Mouse (Mus musculus): ENCODE data around the gene Hnrnph2. TPM values are rescaled to one million over a fixed set of nuclear protein-coding genes. Genes with fewer than 3 reads are reported as not detected.

Gene Hnrnph2
- polyA plus RNA-seq, 1 experiment from 2014 or later, result 139 TPM

DNA sequence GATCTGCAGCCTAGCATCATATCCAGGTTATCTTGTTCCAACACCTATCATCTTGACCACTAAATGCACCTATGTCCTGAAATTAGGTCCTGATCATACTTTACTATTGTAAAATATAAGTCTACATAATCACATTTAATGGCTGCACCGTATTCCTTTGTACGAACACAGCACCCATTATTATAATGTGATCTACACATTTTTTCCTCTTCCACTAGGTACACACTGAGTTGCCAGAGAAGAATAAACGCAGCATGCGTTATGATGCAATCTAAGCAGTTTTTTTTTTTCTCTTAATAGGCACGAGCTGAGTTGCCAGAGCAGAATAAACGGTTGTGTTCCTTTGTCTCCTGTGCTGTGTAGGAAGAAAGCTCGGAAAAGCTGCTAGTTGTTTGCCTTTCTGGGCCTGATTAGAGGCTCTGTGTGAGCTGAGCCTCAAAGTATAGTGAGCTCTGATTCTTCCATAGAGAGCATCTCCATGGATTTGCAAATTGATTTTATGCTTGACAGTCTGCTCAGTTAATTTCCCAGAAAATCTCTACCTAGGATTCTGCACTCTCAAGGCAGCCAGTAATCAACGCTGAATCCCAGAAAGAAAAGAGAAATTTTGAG, 19.4 kb downstream of the Hnrnph2 start:
- no peak overlapping the region for H3K4me2 ChIP-seq
- no peaks in the 10 kb centered on the region for H3K9me3 ChIP-seq
- 32% methylated on average over 8 of the region's 8 CpGs for WGBS
- no peak overlapping the region for H3K9ac ChIP-seq
- no peaks in the 10 kb centered on the region for H3K36me3 ChIP-seq
- H3K4me3 ChIP-seq, result no peak overlapping the region
- H3K27ac ChIP-seq (replicated peaks), result peak overlapping the region; percentile 75
- H3K27me3 ChIP-seq, result no peaks in the 10 kb centered on the region
- ATAC-seq (ENCODE audit: low FRiP score, low read depth), result peak; percentile 59
- H3K4me1 ChIP-seq (replicated peaks), result 0 out of 2 replicates have a peak, but pooled peaks cover 6% of the 10 kb centered on the region

DNA sequence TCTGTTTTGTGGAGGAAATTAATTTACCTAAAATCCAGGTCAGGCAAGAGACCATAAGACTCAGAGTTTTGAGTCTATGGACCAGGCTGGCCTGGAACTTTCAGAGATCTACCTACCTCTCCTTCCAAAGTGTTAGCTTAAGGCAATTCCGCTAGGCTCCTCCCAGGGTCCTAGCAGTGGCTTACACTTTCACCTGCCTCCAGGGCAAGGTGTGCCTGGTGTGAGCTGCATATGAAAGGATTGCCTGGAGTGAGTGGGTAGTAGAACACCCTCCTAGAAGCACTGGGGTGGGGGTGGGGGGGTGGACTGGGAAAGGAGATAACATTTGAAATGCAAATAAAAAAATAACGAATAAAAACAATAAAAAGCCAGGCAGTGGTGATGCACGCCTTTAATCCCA, 20.7 kb downstream of the Hnrnph2 start:
- WGBS, result 87% methylated on average over 3 of the region's 3 CpGs
- Histone ChIP-seq H3K9me3 (no peaks in the 10 kb centered on the region), H3K36me3 (no peaks in the 10 kb centered on the region), H3K4me1 (replicated peaks) (0 out of 2 replicates have a peak, but pooled peaks cover 6% of the 10 kb centered on the region), H3K9ac (no peak overlapping the region), H3K4me2 (no peak overlapping the region), H3K27me3 (no peaks in the 10 kb centered on the region), H3K4me3 (no peak overlapping the region), H3K27ac (replicated peaks) (no peak overlapping the region)
- no peak for ATAC-seq (ENCODE audit: low FRiP score, low read depth)

DNA sequence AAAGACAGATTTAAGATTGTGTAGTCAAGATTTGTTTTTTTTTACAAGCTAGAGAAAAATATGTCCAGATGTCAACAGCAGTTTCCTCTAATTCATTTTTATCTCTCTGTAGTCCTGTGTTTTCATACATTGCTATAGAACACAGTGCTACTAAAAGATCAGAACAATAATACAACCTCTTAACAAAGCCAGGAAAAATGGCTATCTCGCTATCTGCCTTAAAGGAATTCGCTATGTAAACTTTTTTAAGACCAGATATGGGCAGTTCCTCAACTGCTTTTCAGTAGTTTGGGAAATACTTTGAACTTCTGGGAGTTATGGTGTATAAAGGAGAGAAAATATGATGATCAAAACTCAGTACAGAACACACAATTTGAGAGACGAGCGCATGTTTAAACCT, 22.4 kb downstream of the Hnrnph2 start:
- Histone ChIP-seq H3K4me1 (replicated peaks) (0 out of 2 replicates have a peak, but pooled peaks cover 6% of the 10 kb centered on the region), H3K27ac (replicated peaks) (no peak overlapping the region), H3K36me3 (no peaks in the 10 kb centered on the region), H3K9me3 (no peaks in the 10 kb centered on the region), H3K4me2 (no peak overlapping the region), H3K4me3 (no peak overlapping the region), H3K9ac (no peak overlapping the region), H3K27me3 (no peaks in the 10 kb centered on the region)
- 91% methylated on average over 4 of the region's 4 CpGs for WGBS
- ATAC-seq (ENCODE audit: low FRiP score, low read depth), result no peak

DNA sequence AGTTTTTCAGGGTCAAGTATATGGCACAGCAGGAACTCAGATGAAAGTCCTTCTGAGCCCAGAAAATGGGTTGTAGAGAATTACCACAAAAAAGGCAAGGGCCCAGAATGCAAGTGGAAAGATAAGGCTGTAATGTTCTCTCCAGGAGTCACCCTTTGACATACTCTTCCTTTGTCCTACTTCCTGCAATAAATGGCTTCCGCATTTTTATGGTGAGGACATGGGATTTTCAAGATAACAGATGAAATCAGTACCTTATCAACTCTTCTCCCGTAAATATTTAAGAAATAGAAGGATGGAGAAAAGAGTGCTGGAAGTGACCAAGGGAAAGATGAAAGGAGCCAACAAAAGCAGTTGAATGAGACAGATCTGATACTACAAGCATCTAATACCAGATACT, 27.2 kb downstream of the Hnrnph2 start:
- Histone ChIP-seq H3K4me3 (no peak overlapping the region), H3K4me2 (no peak overlapping the region), H3K36me3 (no peaks in the 10 kb centered on the region), H3K4me1 (replicated peaks) (no peaks in the 10 kb centered on the region), H3K9me3 (no peaks in the 10 kb centered on the region), H3K9ac (no peak overlapping the region), H3K27me3 (no peaks in the 10 kb centered on the region), H3K27ac (replicated peaks) (no peak overlapping the region)
- WGBS, result 83% methylated on average over 2 of the region's 2 CpGs
- no peak for ATAC-seq (ENCODE audit: low FRiP score, low read depth)

DNA sequence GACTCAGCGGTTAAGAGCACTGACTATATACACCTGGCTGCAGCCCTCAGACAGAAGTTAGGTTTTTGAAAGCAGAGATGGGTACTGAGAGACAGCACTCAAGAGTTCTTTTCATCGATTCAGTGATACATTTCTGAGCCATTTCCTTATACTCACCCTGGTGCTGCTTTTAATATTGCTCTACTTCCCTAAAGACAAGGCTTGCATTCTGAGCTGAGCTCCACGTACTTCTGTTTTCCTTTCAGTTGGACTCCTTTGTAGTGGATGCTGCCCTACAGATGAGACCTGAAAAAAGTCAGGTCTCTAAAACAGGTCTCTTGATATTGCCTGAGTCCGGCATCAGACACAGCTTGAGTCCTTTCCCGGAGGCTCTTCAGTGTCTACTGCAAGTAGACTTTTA, 31.7 kb downstream of the Hnrnph2 start:
- 91% methylated on average over 5 of the region's 5 CpGs for WGBS
- Histone ChIP-seq H3K4me3 (no peak overlapping the region), H3K27ac (replicated peaks) (no peak overlapping the region), H3K36me3 (no peaks in the 10 kb centered on the region), H3K4me1 (replicated peaks) (no peaks in the 10 kb centered on the region), H3K4me2 (no peak overlapping the region), H3K9ac (no peak overlapping the region), H3K27me3 (no peaks in the 10 kb centered on the region), H3K9me3 (no peaks in the 10 kb centered on the region)
- ATAC-seq (ENCODE audit: low FRiP score, low read depth), result no peak

DNA sequence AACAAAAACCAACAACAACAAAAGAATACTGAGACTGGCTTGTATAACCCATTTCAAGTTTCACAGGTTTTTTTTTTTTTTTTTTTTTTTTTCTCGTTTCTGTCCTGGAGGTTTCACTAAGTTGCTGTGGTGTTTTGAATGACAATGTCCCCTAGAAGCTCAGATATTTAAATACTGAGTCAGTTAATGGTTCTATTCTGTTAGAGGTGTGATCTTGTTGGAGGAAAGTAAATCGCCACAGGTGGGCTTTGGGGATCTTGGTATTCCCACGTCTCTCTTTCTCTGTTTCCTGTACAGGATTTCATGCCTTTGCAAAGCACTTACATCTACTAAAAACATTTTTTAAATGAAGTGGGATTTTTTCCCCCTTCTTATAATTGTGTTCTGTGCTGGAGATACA, 34.1 kb downstream of the Hnrnph2 start:
- no peaks in the 10 kb centered on the region for H3K27me3 ChIP-seq

DNA sequence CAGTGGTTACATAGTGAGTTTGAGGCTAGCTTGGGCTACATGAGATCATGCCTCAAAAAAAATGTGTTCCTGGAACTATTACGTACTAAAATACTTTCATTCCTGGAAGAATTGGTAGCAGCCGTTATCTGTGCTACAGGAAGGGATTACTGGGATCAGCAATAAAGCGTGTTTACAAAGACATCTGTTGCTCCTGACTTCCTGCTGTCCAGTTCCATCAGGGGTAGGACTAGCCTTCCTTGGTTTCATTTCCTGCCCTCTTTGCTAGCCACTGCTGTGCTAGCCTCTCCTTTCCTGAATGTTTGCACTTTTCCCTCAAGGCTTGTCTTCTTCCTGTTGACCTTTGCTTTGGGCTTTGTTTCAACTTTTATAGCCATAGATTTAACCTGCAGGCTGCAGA, 34.9 kb downstream of the Hnrnph2 start:
- H3K27ac ChIP-seq (replicated peaks), result no peak overlapping the region

More for the DNA sequence above, 34.1 kb downstream of the Hnrnph2 start:
- Histone ChIP-seq H3K36me3 (no peaks in the 10 kb centered on the region), H3K27ac (replicated peaks) (no peak overlapping the region), H3K4me2 (no peak overlapping the region), H3K9me3 (no peaks in the 10 kb centered on the region), H3K4me3 (no peak overlapping the region), H3K9ac (no peak overlapping the region), H3K4me1 (replicated peaks) (no peaks in the 10 kb centered on the region)
- no peak for ATAC-seq (ENCODE audit: low FRiP score, low read depth)
- 50% methylated on average over 3 of the region's 3 CpGs for WGBS

DNA sequence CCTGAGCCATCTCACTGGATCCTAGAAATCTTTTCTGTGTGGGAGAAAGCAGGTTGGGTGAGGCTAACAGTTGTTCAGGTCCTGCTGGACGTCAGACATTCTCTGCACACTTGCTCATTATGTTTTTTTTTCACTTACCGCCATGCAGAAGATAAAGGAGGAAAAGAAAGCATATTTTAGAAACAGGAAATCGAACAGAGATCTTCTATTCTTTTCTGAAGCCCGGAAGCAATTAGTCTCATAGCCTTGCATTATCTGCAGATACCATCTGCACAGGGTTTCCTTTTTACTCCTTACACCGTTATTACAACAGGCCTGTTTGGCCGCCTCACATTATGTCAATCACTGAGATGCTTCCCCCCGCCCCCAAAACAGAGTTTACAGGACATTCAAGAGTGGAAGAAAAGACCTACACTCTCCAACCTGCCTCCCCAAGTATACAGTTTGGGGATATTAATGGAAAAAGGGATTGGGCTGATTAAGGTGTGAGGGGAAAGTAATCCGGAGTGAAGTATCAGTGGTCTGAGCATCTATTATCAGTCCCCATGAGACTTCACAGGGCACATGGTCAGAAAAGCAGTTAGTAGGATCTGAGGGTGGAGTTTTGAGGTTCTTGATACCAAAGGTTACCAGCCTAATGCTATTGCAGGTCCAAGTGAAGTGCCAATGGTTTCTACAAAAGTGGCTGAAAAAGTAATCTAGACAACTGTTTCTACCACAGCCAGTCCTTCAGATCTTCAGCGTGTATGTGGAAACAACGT, 40.2 kb downstream of the Hnrnph2 start:
- Histone ChIP-seq H3K4me2 (no peak overlapping the region), H3K9me3 (no peaks in the 10 kb centered on the region), H3K9ac (no peak overlapping the region), H3K36me3 (no peaks in the 10 kb centered on the region), H3K4me3 (no peak overlapping the region), H3K4me1 (replicated peaks) (no peaks in the 10 kb centered on the region), H3K27me3 (no peaks in the 10 kb centered on the region), H3K27ac (replicated peaks) (no peak overlapping the region)
- WGBS, result 74% methylated on average over 10 of the region's 10 CpGs
- ATAC-seq (ENCODE audit: low FRiP score, low read depth), result no peak

More for the DNA sequence above, 34.9 kb downstream of the Hnrnph2 start:
- Histone ChIP-seq H3K4me1 (replicated peaks) (no peaks in the 10 kb centered on the region), H3K36me3 (no peaks in the 10 kb centered on the region), H3K9ac (no peak overlapping the region), H3K4me2 (no peak overlapping the region), H3K4me3 (no peak overlapping the region), H3K27me3 (no peaks in the 10 kb centered on the region), H3K9me3 (no peaks in the 10 kb centered on the region)
- 78% methylated on average over 3 of the region's 3 CpGs for WGBS
- ATAC-seq (ENCODE audit: low FRiP score, low read depth), result no peak

DNA sequence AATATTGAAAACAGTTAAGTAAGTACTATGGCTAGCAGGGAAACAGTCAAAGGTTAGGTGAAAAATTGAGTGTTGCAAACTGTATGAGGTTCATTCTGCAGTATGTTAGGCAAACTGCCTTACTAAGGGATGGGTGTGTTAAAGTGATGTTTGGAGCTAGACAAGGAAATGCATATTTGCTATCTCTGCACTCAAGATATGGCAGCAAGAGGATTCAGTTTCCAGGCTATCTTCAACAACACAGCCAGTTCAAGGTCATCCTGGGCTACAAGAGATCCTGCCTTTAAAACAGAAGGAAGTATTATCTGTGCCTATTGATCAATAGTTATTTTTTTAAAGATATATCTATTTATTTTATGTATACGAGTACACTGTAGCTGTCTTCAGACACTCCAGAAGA, 45.4 kb downstream of the Hnrnph2 start:
- 91% methylated on average over 1 of the region's 1 CpGs for WGBS
- H3K4me2 ChIP-seq, result no peak overlapping the region
- H3K9ac ChIP-seq, result no peak overlapping the region
- H3K27me3 ChIP-seq, result no peaks in the 10 kb centered on the region
- H3K4me3 ChIP-seq, result no peak overlapping the region
- H3K27ac ChIP-seq (replicated peaks), result no peak overlapping the region
- no peaks in the 10 kb centered on the region for H3K9me3 ChIP-seq
- H3K36me3 ChIP-seq, result no peaks in the 10 kb centered on the region
- no peaks in the 10 kb centered on the region for H3K4me1 ChIP-seq (replicated peaks)
- ATAC-seq (ENCODE audit: low FRiP score, low read depth), result no peak

DNA sequence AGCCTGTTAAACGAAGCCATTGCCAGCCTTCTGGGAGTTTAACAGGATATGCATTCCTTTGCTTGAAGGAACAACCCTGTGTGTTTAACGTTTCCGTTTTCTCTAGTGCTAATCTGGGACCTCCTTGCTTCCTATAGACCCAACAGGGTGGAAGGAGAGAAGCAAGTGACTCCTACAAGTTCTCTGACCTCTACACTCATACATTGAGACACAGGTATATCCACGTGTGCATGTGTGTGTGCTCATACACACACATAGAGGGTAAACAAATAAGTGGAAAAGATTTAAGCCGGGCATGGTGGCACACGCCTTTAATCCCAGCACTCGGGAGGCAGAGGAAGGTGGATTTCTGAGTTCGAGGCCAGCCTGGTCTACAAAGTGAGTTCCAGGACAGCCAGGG, 46.4 kb downstream of the Hnrnph2 start:
- no peak for ATAC-seq (ENCODE audit: low FRiP score, low read depth)
- Histone ChIP-seq H3K4me1 (replicated peaks) (no peaks in the 10 kb centered on the region), H3K27ac (replicated peaks) (no peak overlapping the region), H3K9ac (no peak overlapping the region), H3K36me3 (no peaks in the 10 kb centered on the region), H3K4me3 (no peak overlapping the region), H3K9me3 (no peaks in the 10 kb centered on the region), H3K4me2 (no peak overlapping the region), H3K27me3 (no peaks in the 10 kb centered on the region)
- 79% methylated on average over 8 of the region's 8 CpGs for WGBS

DNA sequence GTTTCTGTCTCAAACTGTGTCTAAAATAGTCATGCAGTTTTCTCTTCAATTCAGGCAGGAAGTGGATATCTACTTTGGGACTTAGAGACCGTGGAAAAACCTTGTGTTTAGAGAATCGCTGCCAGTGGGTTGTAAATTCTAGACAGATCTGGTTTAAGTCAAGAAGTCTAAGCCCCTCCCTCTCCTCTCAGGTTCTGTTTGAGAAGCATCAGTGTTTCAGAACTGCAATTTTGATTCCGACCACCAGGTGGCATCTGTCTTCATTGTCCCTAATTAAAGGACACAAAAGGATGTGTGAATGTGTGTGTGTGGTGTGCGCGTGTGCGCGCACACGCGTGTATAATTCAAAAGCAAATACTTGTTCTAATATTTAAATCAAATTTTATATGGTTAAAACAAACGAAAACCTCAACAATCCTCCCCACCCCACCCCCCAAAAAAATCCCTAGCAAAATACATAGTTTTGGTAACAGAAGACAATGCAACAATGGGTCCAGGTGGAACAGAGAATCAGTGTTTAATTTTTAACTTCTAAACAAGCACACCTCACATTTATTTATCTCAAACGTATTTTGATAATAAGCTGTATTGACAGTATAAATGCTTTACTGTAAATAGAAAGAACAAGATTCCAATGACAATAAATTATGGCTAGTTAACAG, 47.2 kb downstream of the Hnrnph2 start:
- H3K9me3 ChIP-seq, result no peaks in the 10 kb centered on the region
- no peaks in the 10 kb centered on the region for H3K27me3 ChIP-seq
- peak overlapping the region; percentile 39; the same call in 1 of the 2 replicates for H3K4me2 ChIP-seq
- peak overlapping the region; percentile 16; the same call in 1 of the 2 replicates for H3K4me3 ChIP-seq
- H3K9ac ChIP-seq, result no peak overlapping the region
- no peak overlapping the region for H3K27ac ChIP-seq (replicated peaks)
- ATAC-seq (ENCODE audit: low FRiP score, low read depth), result peak; percentile 82; the same call in 1 of the 2 replicates
- H3K36me3 ChIP-seq, result no peaks in the 10 kb centered on the region
- 24% methylated on average over 11 of the region's 11 CpGs for WGBS
- no peaks in the 10 kb centered on the region for H3K4me1 ChIP-seq (replicated peaks)

DNA sequence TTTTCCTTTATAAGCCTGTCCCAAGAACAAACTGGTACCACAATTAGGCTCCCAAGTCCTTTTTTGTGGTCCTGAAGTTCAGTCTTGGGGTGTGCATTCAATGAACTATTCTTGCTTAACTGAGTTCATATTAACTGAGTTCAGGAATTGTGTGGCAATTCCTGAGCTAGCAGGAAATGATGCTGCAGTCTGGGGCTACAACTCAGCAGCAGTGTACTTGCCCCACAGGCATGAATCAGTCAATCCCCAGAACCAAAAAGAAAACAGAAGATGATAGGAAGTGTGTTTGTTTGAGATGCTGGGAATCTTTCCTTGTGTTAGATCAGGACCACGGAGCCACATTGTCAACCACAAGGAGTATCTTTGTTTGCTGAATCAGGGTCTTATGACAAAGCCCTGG, 51.1 kb downstream of the Hnrnph2 start:
- Histone ChIP-seq H3K36me3 (no peaks in the 10 kb centered on the region), H3K4me3 (no peak overlapping the region), H3K27ac (replicated peaks) (no peak overlapping the region), H3K4me2 (no peak overlapping the region), H3K27me3 (no peaks in the 10 kb centered on the region), H3K4me1 (replicated peaks) (no peaks in the 10 kb centered on the region), H3K9ac (no peak overlapping the region), H3K9me3 (no peaks in the 10 kb centered on the region)
- no peak for ATAC-seq (ENCODE audit: low FRiP score, low read depth)
- WGBS, result 79% methylated on average over 1 of the region's 1 CpGs
